Mouse (Mus musculus) stomach, postnatal 0 days (tissue): ENCODE data around the gene Acvr1b. TPM values are rescaled to one million over a fixed set of nuclear protein-coding genes. Genes with fewer than 3 reads are reported as not detected.

Experiments used
- ATAC-seq: fragments of 200-750 bp; cut with Nextera tagmentation; 2 replicates; pipeline ENCODE4 v1.8.0; 2017; ENCODE audit not compliant: low FRiP score, low TSS enrichment
- DNase-seq: peaks from one replicate; pipeline ENCODE4 v3.0.0-alpha.2; 2016; ENCODE audit warnings: low spot score
- H3K27ac ChIP-seq: fragments of 300-500 bp; sonication (generic); replicated peaks from 2 replicates; pipeline ENCODE4 v1.5.1; 2014; ENCODE audit warnings: mild to moderate bottlenecking, control low read depth
- H3K27me3 ChIP-seq: fragments of 300-500 bp; sonication (generic); 2 replicates; pipeline ENCODE4 v1.6.1; 2014; ENCODE audit warnings: low read length; ENCODE audit not compliant: control insufficient read depth, insufficient read depth
- H3K36me3 ChIP-seq: fragments of 300-500 bp; sonication (generic); 2 replicates; pipeline ENCODE4 v1.6.1; 2014; ENCODE audit warnings: low read length, mixed read lengths; ENCODE audit not compliant: control insufficient read depth, insufficient read depth
- H3K4me1 ChIP-seq: fragments of 300-500 bp; sonication (generic); replicated peaks from 2 replicates; pipeline ENCODE4 v1.6.1; 2014; ENCODE audit warnings: antibody characterized with exemption; ENCODE audit not compliant: control insufficient read depth, insufficient read depth
- H3K4me2 ChIP-seq: fragments of 300-500 bp; sonication (generic); replicated peaks from 2 replicates; pipeline ENCODE4 v1.6.1; 2014; ENCODE audit warnings: low read depth, mild to moderate bottlenecking, control low read depth, moderate library complexity
- H3K4me3 ChIP-seq: fragments of 300-500 bp; sonication (generic); 2 replicates; pipeline ENCODE4 v1.5.1; 2014; ENCODE audit warnings: low read depth, low read length, control low read depth
- H3K9ac ChIP-seq: fragments of 300-500 bp; sonication (generic); 2 replicates; pipeline ENCODE4 v1.6.1; 2014; ENCODE audit warnings: mild to moderate bottlenecking, low read length, control low read depth, mixed read lengths
- H3K9me3 ChIP-seq: fragments of 300-500 bp; sonication (generic); 2 replicates; pipeline ENCODE4 v1.6.1; 2016; ENCODE audit warnings: low read length; ENCODE audit not compliant: control insufficient read depth
- CTCF ChIP-seq: IDR thresholded peaks from 2 replicates; pipeline ENCODE4 v1.5.1; 2016; ENCODE audit warnings: antibody characterized with exemption, low read depth, mild to moderate bottlenecking, moderate library complexity
- EP300 ChIP-seq: optimal IDR thresholded peaks from 2 replicates; pipeline ENCODE3; 2016; ENCODE audit warnings: antibody characterized with exemption
- WGBS: fragments of 180-500 bp; shearing (Covaris S2); extraction: QIAGEN DNeasy Blood & Tissue Kit; methylation state at CpG from one replicate; pipeline ENCODE4 v1.1.7; 2014; 5-methylcytosine and 5-hydroxymethylcytosine counted together
- polyA plus RNA-seq: library from polyadenylated mRNA; unstranded; fragments of >200 nt; fragmentation: Nextera tagmentation; extraction: Ambion mirVana; gene quantifications from 2 replicates; pipeline ENCODE4 v1.2.1, GENCODE M21; 2015

The Acvr1b gene
- polyA plus RNA-seq, 1 experiment from 2014 or later, result 6.9 TPM

DNA sequence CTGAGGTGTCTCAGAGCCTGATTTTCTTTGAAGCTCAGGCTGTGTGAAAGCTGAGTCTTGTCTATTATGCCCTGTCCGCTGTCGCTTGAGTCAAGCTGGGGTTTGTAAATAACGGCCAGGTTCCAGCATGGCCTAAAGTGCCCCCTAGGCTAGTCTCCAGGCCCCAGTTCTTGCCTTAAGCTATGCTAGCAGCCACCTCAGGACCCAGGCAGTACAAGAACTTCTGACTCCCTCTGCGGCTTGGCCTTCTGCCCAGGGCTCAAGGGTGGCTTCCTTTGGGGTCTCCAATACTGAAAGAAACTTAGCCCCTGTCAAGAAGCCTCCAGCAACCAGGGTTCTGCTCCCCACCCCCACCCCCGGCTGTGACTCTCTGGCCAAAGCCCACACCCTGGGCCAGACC lies 29.7 kb upstream of the Acvr1b start:
- no peak for TF ChIP-seq CTCF
- no peak for TF ChIP-seq EP300

DNA sequence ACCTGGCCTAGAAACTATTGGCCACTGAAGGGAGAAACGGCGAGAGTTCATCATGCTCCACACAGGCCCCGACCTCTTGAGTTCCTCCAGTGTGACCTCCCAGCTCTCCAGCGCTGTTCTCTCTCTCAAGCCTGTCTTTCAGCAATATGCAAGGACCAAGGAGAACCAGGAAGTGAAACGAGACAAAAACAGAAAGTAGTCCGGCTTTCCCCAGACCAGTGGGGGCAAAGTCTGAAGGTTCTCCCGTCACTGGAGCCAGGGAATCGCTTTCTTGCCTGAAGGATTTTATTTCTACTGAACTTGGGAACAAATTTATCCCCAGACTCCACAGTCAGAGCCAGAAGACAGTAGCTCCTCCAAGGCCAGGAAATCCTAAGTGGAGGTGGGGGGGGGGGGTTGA lies 29.1 kb upstream of the Acvr1b start:
- WGBS, result 54% methylated on average over 8 of the region's 8 CpGs
- peak overlapping the region; percentile 27; the same call in 1 of the 2 replicates for H3K9ac ChIP-seq
- ATAC-seq, result no peak
- no peaks in the 10 kb centered on the region for H3K27me3 ChIP-seq
- H3K4me2 ChIP-seq, result peak overlapping the region; percentile 40
- no peaks in the 10 kb centered on the region for H3K9me3 ChIP-seq
- DNase-seq, result peak; percentile 73
- H3K36me3 ChIP-seq, result no peaks in the 10 kb centered on the region; the same call in 1 of the 2 replicates
- H3K4me3 ChIP-seq, result no peak overlapping the region
- peaks cover 23% of the 10 kb centered on the region for H3K4me1 ChIP-seq
- TF ChIP-seq EP300 (no peak), CTCF (no peak)
- peak overlapping the region; percentile 86 for H3K27ac ChIP-seq

More for the DNA sequence above, 29.7 kb upstream of the Acvr1b start:
- Histone ChIP-seq H3K9me3 (no peaks in the 10 kb centered on the region), H3K36me3 (peaks cover 2% of the 10 kb centered on the region; the same call in 1 of the 2 replicates), H3K4me2 (peak overlapping the region; percentile 14; the same call in 1 of the 2 replicates), H3K4me1 (peaks cover 29% of the 10 kb centered on the region), H3K9ac (0 out of 2 replicates have a peak overlapping the region, but pooled peaks have one; percentile 23), H3K27me3 (no peaks in the 10 kb centered on the region), H3K27ac (peak overlapping the region; percentile 86), H3K4me3 (no peak overlapping the region)
- WGBS, result 71% methylated on average over 5 of the region's 5 CpGs
- ATAC-seq (no peak), DNase-seq (peak; percentile 24)

DNA sequence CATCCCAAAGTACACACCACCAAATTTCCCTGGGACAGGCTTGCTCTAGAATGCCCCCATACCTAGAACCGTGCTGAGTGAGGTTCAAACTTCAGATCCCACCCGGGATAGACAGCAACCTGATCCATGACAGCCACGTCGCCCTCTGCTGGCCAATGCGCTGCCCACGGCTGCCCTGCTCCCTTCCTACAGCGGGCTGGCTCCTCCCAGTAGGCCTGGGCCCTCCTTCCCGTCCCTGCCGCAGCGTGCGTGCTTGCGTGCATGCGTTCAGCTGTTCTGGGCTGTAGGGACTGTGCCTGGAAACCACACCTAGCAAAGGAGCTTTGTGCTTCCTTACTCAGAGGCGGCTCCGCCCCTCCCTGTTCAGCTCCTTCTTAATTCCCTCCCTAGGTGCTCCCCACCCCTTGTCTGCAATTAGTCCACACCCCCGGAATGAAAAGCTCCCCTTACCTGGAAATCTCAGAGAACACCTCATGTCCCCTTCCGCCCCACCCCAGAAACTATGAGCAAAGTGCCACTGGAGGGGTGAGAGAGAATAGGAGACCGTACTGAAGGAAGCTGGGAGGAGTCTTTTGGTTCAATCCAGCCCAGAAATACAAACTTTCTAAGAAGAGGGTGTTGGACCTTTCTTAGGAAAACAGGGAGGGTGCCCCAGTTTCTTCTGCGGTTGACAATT lies 28.3 kb upstream of the Acvr1b start:
- WGBS, result 6% methylated on average over 19 of the region's 19 CpGs
- peaks cover 18% of the 10 kb centered on the region for H3K4me1 ChIP-seq
- no peaks in the 10 kb centered on the region; the same call in 1 of the 2 replicates for H3K36me3 ChIP-seq
- no peaks in the 10 kb centered on the region for H3K9me3 ChIP-seq
- ATAC-seq, result peak; percentile 96
- TF ChIP-seq EP300, result peak; percentile 78
- TF ChIP-seq CTCF, result peak; percentile 99
- DNase-seq, result peak; percentile 99
- H3K9ac ChIP-seq, result peak overlapping the region; percentile 27; the same call in 1 of the 2 replicates
- peak overlapping the region; percentile 40 for H3K4me2 ChIP-seq
- peak overlapping the region; percentile 93 for H3K27ac ChIP-seq
- peak overlapping the region; percentile 17; the same call in 1 of the 2 replicates for H3K4me3 ChIP-seq
- no peaks in the 10 kb centered on the region for H3K27me3 ChIP-seq

DNA sequence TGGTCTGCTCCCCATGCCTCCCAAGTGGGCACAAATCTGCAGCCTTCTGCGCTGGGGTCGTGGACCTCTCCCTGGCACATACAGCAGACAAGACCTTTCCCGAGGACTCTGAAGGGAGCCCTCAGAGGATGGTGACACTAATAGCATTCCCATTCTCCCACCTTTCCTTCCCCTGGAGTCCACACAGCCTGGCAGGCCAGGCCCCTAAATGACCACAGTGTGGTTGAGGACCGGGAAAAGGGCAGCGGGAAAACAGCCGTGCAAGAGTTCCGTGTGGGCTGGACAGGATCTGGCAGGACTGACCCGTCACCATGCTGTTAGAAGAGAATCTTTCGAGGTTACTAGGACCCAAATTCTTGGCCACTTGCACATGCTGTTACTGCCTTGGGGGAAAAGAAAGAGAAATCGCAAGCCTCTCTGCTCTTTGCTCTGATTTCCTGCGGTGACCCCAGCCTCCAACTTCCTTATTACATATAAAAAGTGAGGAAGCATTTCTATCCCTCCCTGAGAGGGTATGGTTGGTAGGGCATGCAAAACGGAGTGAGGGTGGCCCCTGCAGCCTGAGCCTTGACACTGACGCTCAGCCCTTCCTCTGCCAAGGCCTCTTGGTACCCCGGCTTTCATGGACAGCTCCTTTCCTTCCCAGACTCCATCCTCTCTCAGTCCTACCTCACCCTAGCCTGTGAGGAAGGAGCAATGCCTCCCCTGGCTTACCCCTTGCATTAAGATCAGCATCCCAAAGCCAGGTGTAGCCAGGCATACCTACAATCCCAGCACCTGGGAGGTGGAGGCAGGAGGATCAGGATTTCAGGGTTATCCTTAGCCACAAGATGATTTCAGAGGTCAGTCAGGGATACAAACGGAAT lies 27.5 kb upstream of the Acvr1b start:
- WGBS, result 46% methylated on average over 15 of the region's 15 CpGs
- no peaks in the 10 kb centered on the region for H3K27me3 ChIP-seq
- H3K36me3 ChIP-seq, result no peaks in the 10 kb centered on the region; the same call in 1 of the 2 replicates
- peaks cover 16% of the 10 kb centered on the region for H3K4me1 ChIP-seq
- H3K9me3 ChIP-seq, result no peaks in the 10 kb centered on the region
- 0 out of 2 replicates have a peak overlapping the region, but pooled peaks have one; percentile 23 for H3K9ac ChIP-seq
- DNase-seq (no peak), ATAC-seq (no peak)
- peak overlapping the region; percentile 40 for H3K4me2 ChIP-seq
- H3K4me3 ChIP-seq, result no peak overlapping the region
- TF ChIP-seq CTCF, result no peak; the same call in 1 of the 2 replicates
- no peak for TF ChIP-seq EP300
- H3K27ac ChIP-seq, result peak overlapping the region; percentile 93

DNA sequence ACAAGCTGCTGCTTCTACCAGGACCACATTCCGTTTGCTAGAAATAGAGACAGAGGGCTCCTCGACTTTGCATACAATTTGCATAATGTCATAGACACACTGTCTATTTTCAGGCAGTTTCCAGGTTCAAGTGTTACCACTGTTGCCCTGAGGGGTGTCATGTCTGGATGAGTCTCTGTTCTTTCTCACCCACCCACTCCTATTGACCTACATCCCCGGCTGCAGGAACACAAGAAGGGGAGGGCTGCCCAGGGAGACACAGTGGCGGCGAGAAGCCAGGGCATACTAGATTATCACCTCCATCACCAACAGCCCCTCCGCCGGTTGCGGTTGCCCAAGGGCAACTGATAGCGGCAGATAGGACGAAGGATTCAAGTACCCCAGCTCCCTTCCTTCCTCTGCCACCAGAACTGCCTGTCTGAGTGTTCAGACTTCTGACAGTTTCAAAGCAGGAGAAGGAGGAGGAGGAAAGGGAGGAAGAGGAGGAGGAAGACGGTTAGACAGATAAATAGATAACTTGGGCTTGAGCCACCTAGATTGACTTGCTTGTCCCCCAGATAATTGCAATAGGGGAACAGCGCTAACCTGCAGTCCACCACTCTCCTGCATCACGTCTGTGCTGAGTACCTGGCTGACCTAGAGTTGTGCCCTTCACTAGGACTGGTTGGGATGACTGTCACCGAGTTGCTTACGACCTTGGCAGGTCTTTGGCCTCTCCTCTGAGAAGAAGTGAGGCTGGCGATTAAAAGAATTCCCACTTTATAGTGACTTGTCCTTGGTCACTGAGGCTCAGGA lies 26.6 kb upstream of the Acvr1b start:
- H3K9me3 ChIP-seq, result no peaks in the 10 kb centered on the region
- DNase-seq, result no peak
- TF ChIP-seq EP300, result no peak
- no peak for TF ChIP-seq CTCF
- no peak overlapping the region for H3K4me3 ChIP-seq
- no peaks in the 10 kb centered on the region; the same call in 1 of the 2 replicates for H3K36me3 ChIP-seq
- no peak overlapping the region for H3K9ac ChIP-seq
- peaks cover 16% of the 10 kb centered on the region for H3K4me1 ChIP-seq
- no peak for ATAC-seq
- H3K27ac ChIP-seq, result no peak overlapping the region; the same call in 1 of the 2 replicates
- WGBS, result 65% methylated on average over 16 of the region's 16 CpGs
- H3K4me2 ChIP-seq, result no peak overlapping the region
- no peaks in the 10 kb centered on the region for H3K27me3 ChIP-seq
